Mouse (Mus musculus) heart, adult 11 months (tissue): Measurements from ENCODE around the gene BC025446.

Experiments used
- DNase-seq: peaks from one replicate; pipeline ENCODE4 v3.0.0; 2022

Gene BC025446

DNA sequence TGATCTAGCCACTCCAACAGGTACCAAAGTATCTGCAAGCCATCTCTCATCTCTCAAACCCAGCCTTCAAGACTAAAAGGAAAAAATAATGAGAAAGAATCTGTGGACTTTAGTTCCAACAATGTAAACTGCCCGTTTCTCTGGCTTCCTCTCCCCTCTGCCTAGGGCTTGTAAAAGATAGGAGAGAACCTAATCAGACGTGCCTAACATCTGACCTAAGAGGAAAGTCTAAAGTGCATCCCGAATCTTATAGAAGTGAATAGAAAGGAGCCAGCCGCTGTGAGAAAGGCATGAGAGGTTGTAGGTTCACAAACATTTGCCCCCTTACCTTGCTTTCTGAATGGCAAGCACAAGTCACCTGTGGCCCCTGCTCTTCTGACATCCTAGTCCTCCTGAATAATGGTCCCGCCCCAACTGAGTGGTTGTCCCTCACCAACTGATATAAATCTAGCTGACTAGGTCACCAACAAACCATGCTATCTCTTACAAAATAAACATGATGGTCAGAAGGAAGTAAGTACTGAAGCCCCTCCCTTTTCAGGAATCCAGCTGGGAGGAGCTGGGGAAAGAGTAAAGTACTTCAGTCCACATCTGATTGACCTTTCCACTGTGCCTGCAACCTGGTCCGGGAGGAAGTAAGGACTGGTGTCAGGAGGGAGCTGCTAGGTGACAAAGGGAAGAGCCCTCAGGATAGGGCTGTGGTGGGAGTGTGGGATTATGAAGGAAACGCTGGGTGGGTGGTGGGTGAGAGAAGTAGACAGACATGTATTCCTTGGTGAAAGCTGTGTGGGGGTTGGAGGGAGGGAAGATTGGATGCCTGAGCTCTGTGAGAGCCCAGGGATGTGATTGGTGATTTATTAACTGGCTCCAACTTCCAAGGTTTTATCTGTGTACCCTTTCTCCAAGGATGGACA, at the start of gene BC025446:
Gene BC025446, plus strand, starts transcription at position 599 of the 914 bp plus-strand sequence.
- DNase-seq, result peak; percentile 54

DNA sequence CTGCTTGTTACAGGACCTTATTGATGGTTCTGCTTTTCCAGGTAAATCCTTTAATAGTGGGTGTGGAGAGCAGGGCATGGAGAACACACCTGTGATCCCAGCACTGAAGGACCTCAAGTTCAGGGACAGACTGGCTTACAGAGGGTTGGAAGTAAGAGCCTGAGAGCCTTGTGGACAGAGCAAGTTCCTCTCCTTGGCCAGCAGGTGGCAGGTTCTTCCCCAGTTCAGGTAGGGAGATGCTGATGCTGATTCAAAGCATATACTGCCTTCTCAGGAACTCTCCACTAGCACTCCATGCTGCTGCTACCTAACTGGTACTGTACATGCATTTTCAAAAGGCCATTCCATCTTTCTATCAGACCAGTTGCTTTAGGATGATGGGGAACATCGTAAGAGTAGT, 40.7 kb upstream of the BC025446 start:
- DNase-seq, result peak; percentile 52

DNA sequence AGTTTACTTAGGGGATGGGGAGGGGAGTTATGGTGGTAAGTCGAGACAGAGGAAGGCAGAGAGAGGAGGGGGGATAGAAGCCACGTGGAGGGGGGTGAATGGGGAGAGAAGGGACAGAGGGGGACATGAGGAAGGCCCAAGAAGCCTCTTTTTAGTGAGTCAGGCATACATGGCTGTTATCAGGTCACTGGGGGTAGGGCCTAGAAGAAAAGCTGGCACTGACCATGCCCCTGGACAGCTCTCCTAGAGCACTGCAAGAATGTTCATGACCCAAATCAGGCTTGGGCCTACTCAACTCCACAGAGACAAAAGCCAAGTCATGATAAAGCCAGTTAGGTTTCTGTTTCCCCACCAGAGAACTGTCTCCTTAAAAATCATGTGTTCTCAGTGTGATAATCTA, 29.9 kb upstream of the BC025446 start:
- peak; percentile 78 for DNase-seq

DNA sequence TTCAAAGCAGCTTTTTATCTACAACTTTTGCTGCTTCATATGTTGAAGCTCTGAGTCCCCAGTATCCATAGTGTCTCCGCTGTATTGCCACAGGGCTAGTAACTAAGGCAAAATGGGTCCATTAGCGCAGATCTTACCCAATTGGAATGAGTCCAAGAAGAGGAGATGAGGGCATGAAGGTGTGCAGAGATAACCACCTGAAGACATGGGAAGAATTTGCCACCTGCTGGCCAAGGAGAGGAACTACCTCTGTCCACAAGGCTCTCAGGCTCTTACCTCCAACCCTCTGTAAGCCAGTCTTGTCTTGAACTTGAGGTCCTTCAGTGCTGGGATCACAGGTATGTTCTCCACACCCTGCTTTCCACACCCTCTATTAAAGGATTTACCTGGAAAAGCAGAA, 27.1 kb upstream of the BC025446 start:
- peak; percentile 70 for DNase-seq

DNA sequence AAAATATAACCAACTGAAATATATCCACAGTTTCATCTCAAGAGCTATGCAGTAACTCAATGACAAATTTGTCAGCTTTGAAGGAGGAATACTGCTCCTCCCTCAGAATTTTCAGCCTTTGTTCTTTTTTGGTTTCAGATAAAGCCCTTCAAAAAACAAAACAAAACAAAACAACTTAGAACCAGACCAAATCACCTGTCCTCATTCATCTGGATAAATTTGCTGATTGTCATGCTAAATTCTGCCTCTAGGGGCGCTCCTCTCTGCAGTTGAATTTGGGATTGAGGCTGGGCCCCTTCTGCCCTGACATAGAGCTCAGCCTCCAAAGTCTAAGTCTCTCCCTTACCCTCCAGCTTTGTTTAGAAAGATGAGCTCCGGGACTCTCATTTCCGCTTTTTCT, 25.6 kb upstream of the BC025446 start:
- DNase-seq, result peak; percentile 19

DNA sequence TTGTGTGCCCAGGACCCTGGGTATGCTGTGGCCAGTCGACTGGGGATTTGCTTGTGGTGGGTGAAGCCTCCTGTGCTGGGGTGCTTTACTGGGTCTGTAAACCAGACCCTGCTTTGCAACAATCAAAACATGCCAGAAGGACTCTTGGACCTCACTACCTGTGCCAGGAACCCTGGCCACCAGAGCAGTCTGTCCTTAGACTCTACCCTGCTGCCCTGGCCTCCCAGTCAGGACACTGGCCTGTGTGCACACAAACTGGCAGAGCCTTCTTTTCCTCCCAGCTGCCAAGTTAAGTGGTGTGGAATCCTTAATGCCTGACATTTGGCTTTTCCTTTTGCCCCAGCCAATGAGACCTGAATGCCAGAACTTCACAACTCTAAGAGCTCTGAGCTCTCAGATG, 655 bp downstream of the BC025446 start:
- DNase-seq, result peak; percentile 29

DNA sequence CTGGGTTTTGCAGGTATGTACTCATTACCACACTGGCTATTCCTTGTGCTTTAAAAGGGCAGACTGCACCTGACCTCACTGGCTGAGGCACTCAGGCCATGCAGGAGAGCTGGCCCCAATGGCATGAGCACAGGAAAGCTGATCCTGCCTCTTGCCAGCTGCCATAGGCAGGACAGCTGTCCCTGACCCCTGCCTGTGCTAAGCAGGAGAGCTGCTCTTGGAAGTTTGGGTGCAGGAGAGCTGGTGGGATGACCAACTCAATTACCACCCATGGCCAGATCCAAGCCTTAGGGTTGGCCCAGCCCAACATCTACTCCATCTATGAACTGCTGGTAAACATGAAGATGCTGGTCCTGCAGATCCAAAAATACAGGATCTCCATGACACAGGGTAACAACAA, 5.8 kb downstream of the BC025446 start:
- peak; percentile 63 for DNase-seq

DNA sequence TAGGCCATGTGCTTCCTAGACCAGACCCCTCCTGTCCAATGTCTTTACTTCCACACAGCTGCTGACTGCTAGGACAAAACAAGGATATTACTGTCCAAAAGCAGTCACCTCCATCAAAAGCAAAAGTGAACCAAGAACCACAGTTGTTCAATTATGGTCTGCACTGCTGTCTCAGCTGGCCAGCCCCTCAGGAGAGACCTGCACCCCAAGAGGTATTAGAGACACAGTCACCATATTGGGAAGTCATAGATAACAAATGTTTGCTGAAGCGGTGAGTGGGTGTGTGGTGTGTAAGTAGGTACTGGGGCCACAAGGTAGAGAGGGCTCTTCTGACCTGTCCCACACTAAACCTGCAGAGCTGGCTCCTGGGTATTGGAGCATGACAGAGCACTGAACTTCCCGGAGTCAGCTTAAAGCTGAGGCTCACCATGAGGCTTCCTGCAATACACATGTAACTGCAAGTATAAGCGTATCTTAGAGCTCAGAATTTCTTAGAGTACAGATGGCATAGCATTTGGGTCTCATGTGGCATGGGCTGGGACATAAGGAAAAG, 21.6 kb downstream of the BC025446 start:
- DNase-seq, result peak; percentile 57

DNA sequence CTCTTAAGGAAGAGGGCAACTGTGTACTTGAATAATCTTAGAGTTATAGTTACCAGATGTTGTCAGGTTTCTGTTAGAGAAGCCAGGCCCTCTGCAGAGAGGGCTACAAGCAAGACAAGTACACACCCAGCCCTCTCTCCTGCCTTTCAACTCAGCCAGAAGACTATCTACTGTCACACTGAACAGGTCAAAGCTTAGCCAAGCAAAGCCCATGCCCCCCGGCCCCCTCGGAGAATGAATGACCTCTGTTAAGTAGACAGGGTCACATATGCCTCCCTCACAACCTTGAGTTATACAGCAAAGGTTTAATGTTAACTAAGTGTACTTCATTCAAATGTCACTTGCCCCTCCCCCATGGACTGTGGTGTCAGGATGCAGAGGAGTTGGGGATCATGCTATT, 24.4 kb downstream of the BC025446 start:
- DNase-seq, result peak; percentile 70

DNA sequence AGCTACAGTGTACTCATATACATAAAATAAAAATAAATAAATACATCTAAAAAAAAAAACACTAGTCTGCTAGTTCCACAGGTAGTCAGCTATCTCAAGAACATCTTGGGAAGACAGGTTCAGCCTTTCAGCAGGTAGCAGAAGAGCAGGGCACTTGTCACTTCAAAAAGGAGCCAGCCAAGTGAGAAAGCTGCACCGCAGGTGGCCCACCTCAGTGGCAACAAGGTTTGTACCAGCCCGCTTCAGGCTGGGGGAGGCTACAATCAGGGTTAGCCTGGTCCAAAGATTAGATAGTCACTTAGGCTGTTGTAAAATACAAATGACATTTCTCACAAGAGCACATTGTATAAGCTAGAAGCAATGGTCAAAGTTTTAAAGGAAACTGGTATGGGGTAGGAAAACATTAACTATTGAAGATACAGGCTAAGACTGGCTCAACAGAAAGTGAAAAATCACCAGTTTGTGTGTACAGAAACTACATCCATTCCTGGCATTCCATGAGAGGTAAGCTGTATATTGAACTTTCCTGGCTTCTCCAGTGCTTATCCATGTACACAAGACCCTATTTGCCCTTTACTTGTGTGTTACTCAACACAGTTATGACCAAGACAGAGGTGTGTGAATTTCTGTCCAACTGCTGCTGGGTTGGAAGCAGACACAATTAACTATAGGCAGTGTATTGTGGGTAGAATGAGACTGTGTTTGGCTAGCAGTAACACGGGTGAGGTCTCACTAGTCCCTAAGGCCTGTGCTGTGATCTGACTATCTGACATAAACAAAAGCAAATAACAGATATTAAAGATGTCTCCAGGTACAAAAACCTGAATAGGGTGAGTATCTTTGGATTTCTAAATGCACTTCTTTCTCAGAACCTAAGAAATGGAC, 26.8 kb downstream of the BC025446 start:
- DNase-seq, result peak; percentile 57

DNA sequence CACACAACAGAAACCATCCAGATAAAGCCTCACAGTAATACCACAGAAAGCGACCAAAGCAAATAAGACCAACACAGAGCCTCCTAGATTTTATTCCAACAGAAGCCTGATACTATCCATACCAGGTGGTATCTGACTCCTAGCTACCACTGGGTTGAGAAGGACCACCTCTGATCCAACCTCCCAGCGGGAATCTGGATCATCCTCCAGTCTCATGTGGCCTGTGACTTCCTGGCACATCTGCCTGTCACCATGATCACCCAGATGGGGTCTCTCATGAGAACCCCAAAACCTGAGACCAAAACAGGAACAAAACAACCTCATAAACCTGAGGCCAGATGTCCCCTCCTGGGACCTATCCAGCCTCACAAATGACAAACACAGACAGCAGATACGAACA, 38.5 kb downstream of the BC025446 start:
- DNase-seq, result peak; percentile 62

DNA sequence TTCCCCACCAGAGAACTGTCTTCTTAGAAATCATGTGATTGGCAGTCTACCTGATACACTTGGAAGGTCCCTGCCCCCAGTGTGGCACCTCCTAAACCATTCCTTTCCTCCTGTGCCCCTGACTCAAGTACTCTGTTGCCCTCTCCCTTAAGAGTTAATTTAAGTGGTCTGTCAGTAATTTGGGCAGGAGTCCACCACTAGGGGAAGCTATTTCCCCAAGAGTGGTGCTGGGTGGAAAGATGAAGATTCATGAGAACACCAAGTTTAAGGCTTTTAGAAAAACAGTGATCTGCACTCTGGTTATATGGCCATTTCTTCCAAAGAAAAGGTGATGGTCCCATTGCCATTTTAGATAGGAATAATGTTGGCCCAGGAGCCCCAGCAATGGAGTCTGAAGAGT, 49.7 kb downstream of the BC025446 start:
- DNase-seq, result peak; percentile 28

DNA sequence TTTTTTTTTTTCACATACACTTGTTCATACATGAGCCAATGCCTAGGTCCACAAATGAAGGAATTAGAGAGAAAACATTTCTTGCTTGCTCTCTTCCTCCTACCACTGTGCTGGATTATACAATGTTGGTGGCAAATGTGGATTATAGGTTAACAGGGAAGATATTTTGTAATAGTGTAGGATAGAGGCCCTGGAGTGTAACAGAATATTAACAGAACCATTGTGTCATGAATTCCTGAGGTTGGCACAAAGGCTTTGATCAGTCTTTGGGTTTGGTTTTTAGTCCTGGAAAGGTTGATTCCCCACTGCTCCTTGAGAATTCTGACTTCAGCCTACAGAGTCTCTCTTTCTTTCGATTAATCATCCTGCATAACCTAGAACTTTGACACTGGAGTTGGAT, 50.5 kb downstream of the BC025446 start:
- DNase-seq, result no peak

DNA sequence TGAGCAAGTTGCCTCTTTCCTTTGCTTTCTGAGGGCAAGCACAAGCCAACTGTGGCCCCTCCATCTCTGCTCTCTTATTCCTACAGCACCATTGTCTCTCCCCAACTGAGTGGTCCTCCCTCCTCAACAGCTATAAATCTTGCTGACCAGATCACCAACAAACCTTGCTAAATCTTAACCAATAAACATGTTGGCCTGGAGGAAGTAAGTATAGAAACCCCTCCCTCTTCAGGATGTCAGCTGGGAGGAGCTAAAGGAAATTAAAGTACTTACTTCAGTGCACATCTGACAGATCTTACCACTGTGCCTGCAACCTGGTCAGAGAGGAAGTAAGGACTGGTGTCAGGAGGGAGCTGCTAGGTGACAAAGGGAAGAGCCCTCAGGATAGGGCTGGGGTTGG, 51.9 kb downstream of the BC025446 start, which contains the start of gene Ly6f:
Gene Ly6f, plus strand, starts transcription at position 301 of the 400 bp plus-strand sequence.
- DNase-seq, result peak; percentile 4

DNA sequence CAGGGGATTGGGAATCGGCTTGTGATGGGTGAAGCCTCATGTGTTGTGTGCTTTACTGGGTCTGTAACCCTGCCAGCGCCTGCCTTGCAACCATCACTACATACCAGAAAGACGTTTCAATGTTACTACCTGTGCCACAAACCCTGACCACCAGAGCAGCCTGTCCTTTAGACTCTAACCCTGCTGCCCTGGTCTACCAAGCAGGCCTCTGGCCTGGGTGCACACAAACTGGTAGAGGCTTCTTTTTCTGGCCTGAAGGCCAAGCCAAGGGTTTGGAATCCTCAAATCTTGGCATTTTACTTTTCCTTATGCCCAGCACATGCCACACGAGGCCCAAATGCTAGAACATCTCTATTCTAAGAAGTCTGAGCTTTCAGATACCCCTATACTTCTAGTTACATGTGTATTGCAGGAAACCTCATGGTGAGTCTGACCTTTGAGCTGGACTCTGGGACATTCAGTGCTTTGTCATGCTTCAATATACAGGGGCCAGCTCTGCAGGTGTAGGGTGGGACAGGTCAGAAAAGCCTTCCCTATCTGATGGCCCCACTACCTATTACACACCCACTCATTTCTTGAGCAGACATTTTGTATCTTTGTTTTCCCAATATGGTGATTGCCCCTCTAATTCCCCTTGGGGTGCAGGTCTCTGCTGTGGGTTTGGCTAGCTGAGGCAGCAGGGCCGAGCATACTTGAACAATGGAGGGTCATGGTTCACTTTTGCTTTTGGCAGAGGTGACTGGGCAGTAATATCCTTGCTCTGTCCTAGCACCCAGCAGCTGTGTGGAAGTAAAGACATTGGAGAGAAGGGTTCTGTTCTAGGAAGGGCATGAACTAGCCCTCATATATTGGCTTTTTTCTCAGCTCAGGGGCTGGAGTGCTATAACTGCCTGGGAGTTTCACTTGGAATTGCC, 53.0 kb downstream of the BC025446 start:
- peak; percentile 41 for DNase-seq

DNA sequence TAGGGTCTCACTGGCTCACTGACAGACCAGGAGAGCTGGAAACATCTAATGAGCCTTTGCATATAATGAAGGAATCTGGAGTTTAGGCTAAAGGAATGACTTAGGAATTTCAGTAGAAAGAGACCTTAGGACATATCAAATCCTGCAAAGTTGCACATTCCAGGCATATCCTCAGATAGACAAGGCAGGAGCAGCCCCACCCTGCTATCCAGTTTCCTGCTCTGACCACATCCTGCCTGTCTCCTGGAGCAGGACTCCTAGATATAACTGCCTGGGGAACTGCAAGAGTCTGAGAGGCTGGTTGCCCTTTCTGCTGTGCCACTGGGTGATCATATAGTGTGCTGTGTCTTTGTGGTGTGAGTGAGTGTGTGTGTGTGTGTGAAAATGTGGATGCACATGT, 54.0 kb downstream of the BC025446 start:
- DNase-seq, result peak; percentile 71

DNA sequence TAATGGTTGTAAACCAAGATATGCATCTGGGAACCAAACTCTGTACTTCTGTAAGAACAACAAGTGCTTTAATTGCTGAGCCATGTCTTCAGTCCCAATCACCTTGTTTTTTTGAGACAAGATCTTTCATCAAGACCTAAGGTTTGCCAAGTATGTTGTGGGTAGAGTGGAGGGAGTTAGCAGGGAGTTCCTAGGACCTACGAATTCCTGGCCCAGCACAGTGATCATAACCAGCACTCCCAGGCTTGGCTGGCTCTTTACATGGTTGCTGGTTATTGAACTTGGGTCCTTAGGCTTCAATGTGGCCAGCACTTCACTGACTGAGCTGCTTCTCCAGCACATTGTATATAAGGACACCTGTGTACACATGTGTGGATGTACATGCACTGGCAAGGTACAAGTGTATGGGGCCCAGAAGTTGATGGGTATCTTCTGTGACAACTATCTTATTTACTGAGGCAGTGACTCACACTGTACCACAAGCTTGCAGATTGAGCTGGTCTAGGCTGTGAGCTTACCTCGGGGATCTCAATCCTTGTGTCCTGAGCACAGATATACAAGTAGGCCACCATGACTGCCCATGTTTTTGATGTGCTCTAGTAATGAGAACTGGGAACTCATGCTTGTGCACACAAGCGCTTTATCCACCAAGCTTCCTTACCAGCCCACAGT, 54.7 kb downstream of the BC025446 start:
- peak; percentile 44 for DNase-seq

DNA sequence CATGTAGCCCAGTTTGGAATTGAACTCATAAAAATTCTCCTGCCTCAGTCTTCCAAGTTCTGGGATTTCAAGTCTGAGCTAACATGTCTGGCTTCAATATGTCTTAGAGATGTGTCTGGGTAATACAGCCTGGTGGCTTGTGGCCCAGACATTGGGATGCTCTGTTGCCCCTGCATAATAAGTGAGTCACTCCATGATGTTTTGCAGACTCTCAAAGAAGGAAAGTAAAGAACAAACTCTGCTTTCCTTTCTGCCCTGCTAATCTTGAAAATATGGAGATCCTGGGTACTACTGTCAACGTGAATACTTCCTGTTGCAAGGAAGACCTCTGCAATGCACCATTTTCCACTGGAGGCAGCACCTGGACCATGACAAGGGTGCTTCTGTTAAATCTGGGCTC, 55.2 kb downstream of the BC025446 start:
- peak; percentile 45 for DNase-seq

DNA sequence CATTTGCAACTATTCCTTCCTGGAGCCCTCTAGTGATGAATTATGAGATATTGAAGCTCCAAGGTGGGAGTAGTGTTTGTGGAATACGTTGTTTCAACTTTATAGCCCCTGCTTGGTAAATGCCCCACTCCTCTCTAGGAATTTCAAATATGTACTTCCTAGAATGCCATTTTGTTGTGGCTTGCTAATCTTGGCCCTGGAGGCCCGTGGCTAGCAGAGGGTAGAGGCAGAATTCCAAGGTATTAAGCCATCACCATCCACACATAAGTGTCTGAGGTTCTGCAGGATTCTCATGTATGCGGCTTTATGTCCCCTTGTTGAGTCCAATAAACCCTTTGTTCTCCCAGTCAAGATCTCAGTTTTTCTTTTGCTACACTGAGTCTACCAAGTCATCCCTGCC, 55.7 kb downstream of the BC025446 start:
- peak; percentile 31 for DNase-seq
